Mouse (Mus musculus) heart, embryonic 16.5 days (tissue): Measurements from ENCODE around the gene Bcl2l10. TPM values are rescaled to one million over a fixed set of nuclear protein-coding genes. Genes with fewer than 3 reads are reported as not detected.
"Not testable (repeated sequence)": the region's sequence is repeated elsewhere in the genome, so short reads cannot be mapped to it uniquely, and the experiment has no call there.

ENCODE experiments used
- ATAC-seq: fragments of 200-750 bp; cut with Nextera tagmentation; replicated peaks from 2 replicates; pipeline ENCODE4 v1.8.0; 2017; ENCODE audit warnings: moderate number of reproducible peaks; ENCODE audit not compliant: insufficient read depth, low FRiP score; ENCODE audit errors: extremely low read depth
- H3K27ac ChIP-seq: fragments of 300-500 bp; sonication (generic); 2 replicates; pipeline ENCODE4 v1.5.1; 2014; ENCODE audit warnings: mild to moderate bottlenecking, low read length, control low read depth, moderate library complexity
- H3K27me3 ChIP-seq: fragments of 300-500 bp; sonication (generic); 2 replicates; pipeline ENCODE4 v1.6.1; 2014; ENCODE audit warnings: low read length, mixed read lengths; ENCODE audit not compliant: control insufficient read depth, insufficient read depth
- H3K36me3 ChIP-seq: fragments of 300-500 bp; sonication (generic); 2 replicates; pipeline ENCODE4 v1.6.1; 2014; ENCODE audit not compliant: control insufficient read depth, insufficient read depth
- H3K4me1 ChIP-seq: fragments of 300-500 bp; sonication (generic); 2 replicates; pipeline ENCODE4 v1.6.1; 2014; ENCODE audit warnings: low read length, mixed read lengths; ENCODE audit not compliant: control insufficient read depth, insufficient read depth
- H3K4me2 ChIP-seq: fragments of 300-500 bp; sonication (generic); 2 replicates; pipeline ENCODE4 v1.6.1; 2014; ENCODE audit warnings: low read depth, mild to moderate bottlenecking, control low read depth, low read length
- H3K4me3 ChIP-seq: fragments of 300-500 bp; sonication (generic); 2 replicates; pipeline ENCODE4 v1.5.1; 2014; ENCODE audit warnings: mild to moderate bottlenecking, control low read depth, low read length
- H3K9ac ChIP-seq: fragments of 300-500 bp; sonication (generic); 2 replicates; pipeline ENCODE4 v1.6.1; 2014; ENCODE audit warnings: low read length, control low read depth
- H3K9me3 ChIP-seq: fragments of 300-500 bp; sonication (generic); replicated peaks from 2 replicates; pipeline ENCODE4 v1.6.1; 2016; ENCODE audit warnings: low read length; ENCODE audit not compliant: control insufficient read depth
- WGBS: fragments of 180-500 bp; shearing (Covaris S2); extraction: QIAGEN DNeasy Blood & Tissue Kit; methylation state at CpG from one replicate; pipeline ENCODE4 v1.1.7; 2014; 5-methylcytosine and 5-hydroxymethylcytosine counted together
- polyA plus RNA-seq: library from polyadenylated mRNA; unstranded; fragments of >200 nt; fragmentation: Nextera tagmentation; extraction: Ambion mirVana; gene quantifications from 2 replicates; pipeline ENCODE4 v1.2.1, GENCODE M21; 2015

The Bcl2l10 gene
- polyA plus RNA-seq, 1 experiment from 2014 or later, result not detected

- H3K27ac ChIP-seq, result no peak overlapping the region
- WGBS, result 65% methylated on average over 9 of the region's 9 CpGs
- no peaks in the 10 kb centered on the region for H3K36me3 ChIP-seq
- H3K9me3 ChIP-seq, result no peaks in the 10 kb centered on the region
- no peaks in the 10 kb centered on the region for H3K4me1 ChIP-seq
- H3K27me3 ChIP-seq, result no peaks in the 10 kb centered on the region
- no peak overlapping the region for H3K4me2 ChIP-seq
- no peak overlapping the region for H3K9ac ChIP-seq
- H3K4me3 ChIP-seq, result no peak overlapping the region
- no peak for ATAC-seq
These were observed 9.6 kb downstream of the Bcl2l10 start for GRCm38 (mm10) chr9:75357087-75357654.

- Histone ChIP-seq H3K4me3 (no peak overlapping the region), H3K9me3 (no peaks in the 10 kb centered on the region), H3K4me1 (peaks cover 3% of the 10 kb centered on the region; the same call in 1 of the 2 replicates), H3K4me2 (no peak overlapping the region), H3K27ac (no peak overlapping the region), H3K9ac (no peak overlapping the region), H3K27me3 (no peaks in the 10 kb centered on the region), H3K36me3 (no peaks in the 10 kb centered on the region)
- WGBS, result 28% methylated on average over 5 of the region's 5 CpGs
- peak; percentile 65; the same call in 1 of the 2 replicates for ATAC-seq
These were observed 14.1 kb downstream of the Bcl2l10 start for GRCm38 (mm10) chr9:75361699-75362098.

GRCm38 (mm10) chr9:75362201-75362600, 14.6 kb downstream of the Bcl2l10 start:
- Histone ChIP-seq H3K4me2 (no peak overlapping the region), H3K36me3 (no peaks in the 10 kb centered on the region), H3K9me3 (no peaks in the 10 kb centered on the region), H3K27me3 (no peaks in the 10 kb centered on the region), H3K4me3 (no peak overlapping the region), H3K9ac (no peak overlapping the region), H3K4me1 (peaks cover 3% of the 10 kb centered on the region; the same call in 1 of the 2 replicates), H3K27ac (no peak overlapping the region)
- 81% methylated on average over 4 of the region's 4 CpGs for WGBS
- no peak for ATAC-seq

GRCm38 (mm10) chr9:75363001-75363400, 15.4 kb downstream of the Bcl2l10 start:
- no peaks in the 10 kb centered on the region for H3K27me3 ChIP-seq
- H3K4me2 ChIP-seq, result no peak overlapping the region
- no peak for ATAC-seq
- H3K9me3 ChIP-seq, result no peaks in the 10 kb centered on the region
- no peak overlapping the region for H3K9ac ChIP-seq
- no peak overlapping the region for H3K27ac ChIP-seq
- peaks cover 3% of the 10 kb centered on the region; the same call in 1 of the 2 replicates for H3K4me1 ChIP-seq
- 33% methylated on average over 5 of the region's 5 CpGs for WGBS
- no peaks in the 10 kb centered on the region for H3K36me3 ChIP-seq
- H3K4me3 ChIP-seq, result no peak overlapping the region

- ATAC-seq, H3K4me3 ChIP-seq: not testable (repeated sequence)
- WGBS, result 66% methylated on average over 7 of the region's 7 CpGs
These were observed 16.1 kb downstream of the Bcl2l10 start for GRCm38 (mm10) chr9:75363702-75364101.

GRCm38 (mm10) chr9:75365195-75365594, 17.6 kb downstream of the Bcl2l10 start:
- Histone ChIP-seq H3K9ac (no peak overlapping the region), H3K9me3 (no peaks in the 10 kb centered on the region), H3K4me2 (no peak overlapping the region), H3K4me1 (peaks cover 3% of the 10 kb centered on the region; the same call in 1 of the 2 replicates), H3K36me3 (no peaks in the 10 kb centered on the region), H3K27ac (no peak overlapping the region), H3K27me3 (no peaks in the 10 kb centered on the region), H3K4me3 (no peak overlapping the region)
- whole genome bisulfite sequencing, result 74% methylated on average over 4 of the region's 4 CpGs
- ATAC-seq, result no peak

More at GRCm38 (mm10) chr9:75363702-75364101, 16.1 kb downstream of the Bcl2l10 start:
- H3K27me3 ChIP-seq, H3K36me3 ChIP-seq, H3K9me3 ChIP-seq, H3K9ac ChIP-seq, H3K4me2 ChIP-seq, H3K4me1 ChIP-seq, H3K27ac ChIP-seq: not testable (repeated sequence)

DNA sequence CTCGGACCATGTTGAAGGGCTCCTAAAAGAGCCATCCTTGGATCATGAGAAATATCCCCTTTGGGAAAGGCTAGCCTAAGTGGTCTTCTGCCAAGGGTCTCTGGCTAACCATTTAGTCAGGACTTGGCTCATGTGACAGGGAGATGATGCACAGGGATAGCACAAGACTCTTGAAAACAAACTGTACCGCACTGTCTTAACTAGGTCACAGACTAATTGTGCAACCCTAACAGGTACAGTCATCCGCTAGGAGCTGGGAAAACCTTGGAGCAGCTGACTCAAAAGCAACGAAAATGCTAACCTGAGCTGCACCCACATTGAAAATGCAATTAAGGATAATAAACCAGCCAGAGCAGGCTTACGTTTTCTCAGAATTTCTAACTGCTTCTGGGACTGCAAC, 18.6 kb downstream of the Bcl2l10 start:
- Histone ChIP-seq H3K36me3 (no peaks in the 10 kb centered on the region), H3K4me1 (peaks cover 3% of the 10 kb centered on the region; the same call in 1 of the 2 replicates), H3K9me3 (no peaks in the 10 kb centered on the region; the same call in 1 of the 2 replicates), H3K27ac (no peak overlapping the region), H3K9ac (no peak overlapping the region), H3K27me3 (no peaks in the 10 kb centered on the region), H3K4me2 (no peak overlapping the region), H3K4me3 (no peak overlapping the region)
- WGBS, result 75% methylated on average over 5 of the region's 5 CpGs
- no peak for ATAC-seq

DNA sequence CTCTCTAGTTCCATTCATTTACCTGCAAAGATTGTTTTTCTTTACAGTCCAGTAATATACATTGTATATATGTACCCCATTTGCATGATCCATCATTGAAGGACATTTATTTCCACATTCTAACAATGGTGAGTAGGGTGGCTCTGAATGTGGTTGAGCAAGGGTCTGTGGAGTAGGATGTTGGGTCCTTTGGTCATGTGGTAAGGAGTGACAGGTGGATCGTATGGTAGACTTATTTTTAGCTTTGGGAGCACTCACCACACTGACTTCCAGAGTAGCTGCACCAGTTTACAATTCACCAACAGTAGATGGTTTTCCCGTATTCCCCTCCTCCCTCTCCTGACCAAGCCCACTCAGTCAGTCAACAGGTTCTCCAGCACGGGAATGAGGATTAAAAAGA, 21.2 kb downstream of the Bcl2l10 start:
- Histone ChIP-seq H3K4me3 (no peak overlapping the region), H3K4me2 (no peak overlapping the region), H3K36me3 (no peaks in the 10 kb centered on the region), H3K27me3 (no peaks in the 10 kb centered on the region), H3K4me1 (no peaks in the 10 kb centered on the region), H3K27ac (no peak overlapping the region), H3K9ac (no peak overlapping the region), H3K9me3 (no peaks in the 10 kb centered on the region; the same call in 1 of the 2 replicates)
- ATAC-seq, result no peak
- WGBS, result 46% methylated on average over 3 of the region's 3 CpGs

- WGBS, result 95% methylated on average over 9 of the region's 9 CpGs
- H3K9me3 ChIP-seq, result peaks cover 2% of the 10 kb centered on the region; the same call in 1 of the 2 replicates
- H3K27me3 ChIP-seq, result no peaks in the 10 kb centered on the region
- H3K4me2 ChIP-seq, result no peak overlapping the region
- H3K9ac ChIP-seq, result no peak overlapping the region
- ATAC-seq, result no peak
- H3K27ac ChIP-seq, result no peak overlapping the region
- H3K4me3 ChIP-seq, result no peak overlapping the region
- no peaks in the 10 kb centered on the region for H3K4me1 ChIP-seq
- no peaks in the 10 kb centered on the region for H3K36me3 ChIP-seq
These were observed 28.0 kb downstream of the Bcl2l10 start for GRCm38 (mm10) chr9:75375606-75376005.
